Mouse (Mus musculus): ENCODE measurements around the gene Tmem223.
"Not testable (repeated sequence)": the region's sequence is repeated elsewhere in the genome, so short reads cannot be mapped to it uniquely, and the experiment has no call there.

Gene Tmem223

DNA sequence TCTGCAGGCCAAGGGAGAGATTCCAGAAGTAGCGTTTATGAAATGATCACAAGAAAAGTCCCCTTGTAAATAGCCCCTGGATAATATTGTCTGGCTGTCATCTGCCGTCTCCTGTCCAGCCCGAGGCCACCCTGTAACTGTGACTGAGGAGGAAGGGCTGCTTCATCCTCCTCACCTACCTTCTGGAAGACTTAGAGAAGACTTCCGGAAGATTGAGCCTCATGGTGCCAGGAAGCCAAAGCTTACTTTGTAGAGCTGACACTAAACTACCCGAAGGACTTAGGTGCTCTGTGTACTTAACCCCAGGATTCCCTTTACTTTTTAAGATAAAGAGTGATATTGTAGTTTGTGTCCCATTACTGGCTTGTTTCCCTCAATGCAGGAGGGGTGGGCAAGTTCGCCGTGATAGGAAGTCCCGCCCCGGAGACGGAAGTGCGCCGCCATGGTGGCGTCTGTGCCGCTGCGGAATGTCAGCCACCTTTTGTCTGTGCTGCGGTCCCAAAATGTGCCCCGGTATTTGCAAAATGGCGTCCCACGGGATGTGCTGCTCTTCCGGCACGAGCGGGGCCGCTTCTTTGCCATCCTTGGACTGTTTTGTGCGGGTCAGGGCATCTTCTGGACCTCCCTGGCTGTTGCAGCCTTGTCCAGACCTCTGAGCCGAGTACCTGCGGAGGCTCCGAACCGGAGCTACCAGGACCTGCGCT is at the start of gene Tmem223:
Tmem223 (plus strand) TSS at position 430 of the 704 bp plus-strand sequence.
- DNase-seq (ENCODE audit: low read depth, low spot score), result peak; percentile 77

DNA sequence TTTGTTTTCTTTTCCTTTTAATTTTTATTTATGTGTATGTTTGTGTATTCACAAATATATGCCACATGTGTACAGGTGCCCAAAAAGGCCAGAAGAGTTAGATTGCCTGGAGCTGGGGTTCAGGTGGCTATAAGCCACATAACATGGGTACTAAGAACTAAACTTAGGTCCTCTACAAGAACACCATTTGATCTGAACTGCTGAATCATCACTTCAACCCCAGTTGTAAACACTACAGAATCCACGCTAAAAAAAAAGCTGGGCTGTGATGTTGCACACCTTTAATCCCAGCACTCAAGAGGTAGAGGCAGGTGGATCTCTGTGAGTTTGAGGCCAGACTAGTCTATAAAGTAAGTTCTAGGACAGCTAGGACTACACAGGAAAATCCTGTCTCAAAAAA is 49.4 kb upstream of the Tmem223 start:
- DNase-seq (ENCODE audit: low read depth, low spot score), result no peak

DNA sequence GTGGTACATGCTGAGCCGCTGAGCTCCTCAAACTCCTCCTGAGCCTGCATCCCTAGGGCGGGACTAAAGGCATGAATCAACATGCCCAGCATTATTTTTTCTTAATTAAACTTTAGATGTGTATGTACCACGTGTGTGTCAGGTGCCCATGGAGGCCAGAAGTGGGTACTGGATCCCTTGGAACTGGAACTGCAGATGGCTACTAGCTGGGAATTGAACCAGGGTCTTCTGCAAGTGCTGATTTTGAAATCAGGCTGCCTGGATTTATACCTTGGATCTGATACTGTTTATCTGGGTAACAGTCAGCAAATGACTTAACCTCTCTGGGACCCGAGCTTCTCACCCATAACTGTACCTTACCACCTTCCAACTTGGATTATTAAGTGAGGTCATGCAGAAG is 48.8 kb upstream of the Tmem223 start:
- DNase-seq (ENCODE audit: low read depth, low spot score), result no peak

DNA sequence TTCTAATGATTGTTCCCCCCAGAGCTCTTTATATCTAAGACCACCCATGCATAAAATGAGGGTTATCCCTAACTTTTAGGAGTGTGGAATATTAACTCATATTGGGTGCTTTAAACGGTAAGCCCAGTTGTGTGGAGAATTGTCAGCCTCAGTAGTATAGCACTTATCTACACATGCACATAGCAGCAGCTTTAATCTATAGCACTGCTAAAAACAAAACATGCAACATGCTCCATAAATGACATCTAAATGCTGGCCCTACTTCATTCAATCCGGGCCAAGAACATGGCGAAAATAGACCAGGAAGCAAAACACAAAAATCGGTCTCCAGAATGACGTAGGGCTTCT is 48.3 kb upstream of the Tmem223 start:
- DNase-seq (ENCODE audit: low read depth, low spot score), result no peak

DNA sequence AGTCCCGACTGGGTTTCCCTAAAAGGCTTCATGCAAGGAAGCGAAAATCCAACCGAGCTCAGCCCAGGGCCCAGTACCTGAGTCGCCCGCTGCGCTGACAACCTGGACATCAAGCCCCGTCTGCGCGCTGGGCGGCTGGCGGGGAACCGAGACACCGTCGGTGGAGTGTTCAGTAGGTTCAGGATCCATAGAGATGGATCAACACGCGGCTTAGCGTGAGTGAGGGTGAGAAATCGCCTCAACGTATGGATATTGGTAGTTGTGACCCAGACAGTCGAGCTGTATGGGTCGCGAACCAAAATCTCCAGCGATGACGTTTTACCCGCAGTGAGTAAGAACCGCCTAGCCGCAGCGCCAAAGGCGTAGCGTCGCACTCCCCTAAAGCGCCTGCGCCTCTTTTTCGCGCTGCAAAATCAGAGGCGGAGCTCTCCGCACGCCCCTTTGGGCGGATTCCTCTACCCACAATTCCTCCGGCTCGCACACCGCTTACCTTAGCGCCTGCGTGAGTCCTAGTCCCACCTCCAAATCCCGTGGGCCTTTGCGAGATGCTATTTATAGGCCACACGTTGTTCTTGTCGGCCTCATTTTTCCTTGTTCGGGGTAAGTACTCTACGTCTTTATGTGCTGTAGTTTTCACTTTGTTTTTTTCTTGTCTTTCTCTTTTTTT is 47.8 kb upstream of the Tmem223 start, which contains the start of gene Slc3a2:
Slc3a2 (minus strand) TSS at position 463 of the 667 bp plus-strand sequence.
- peak; percentile 99 for DNase-seq (ENCODE audit: low read depth, low spot score)

DNA sequence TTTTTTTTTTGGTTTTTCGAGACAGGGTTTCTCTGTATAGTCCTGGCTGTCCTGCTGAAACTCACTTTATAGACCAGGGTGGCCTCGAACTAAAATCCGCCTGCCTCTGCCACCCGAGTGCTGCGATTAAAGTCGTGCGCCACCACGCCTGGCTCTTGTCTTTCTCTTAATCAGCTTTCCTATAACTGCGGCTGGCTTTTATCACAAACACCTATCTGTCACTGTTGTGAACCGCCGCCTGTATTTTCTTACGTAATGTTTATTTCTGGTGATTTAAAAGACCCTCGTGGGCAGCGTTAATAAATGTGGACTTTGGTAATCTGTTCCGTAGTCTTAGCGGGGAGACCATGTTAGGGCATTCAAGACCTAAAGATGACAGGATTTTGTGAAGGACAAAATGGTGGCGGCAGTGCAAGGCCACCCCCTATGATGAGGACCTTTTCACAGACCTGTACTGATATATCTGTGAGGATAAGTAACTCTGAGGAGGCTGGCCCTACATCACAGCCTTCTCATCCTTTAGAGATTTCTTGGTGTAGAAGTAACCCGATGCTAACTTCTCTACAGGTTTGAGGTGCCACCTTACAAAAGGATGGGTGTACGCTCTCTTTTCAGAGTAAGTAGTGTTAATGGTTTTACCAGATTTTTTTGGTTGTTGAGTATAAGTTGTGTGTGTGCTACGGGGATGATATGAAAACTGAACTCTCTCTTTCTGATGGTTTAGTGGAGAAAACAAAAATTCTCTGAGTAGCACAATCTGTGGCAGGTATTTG is 47.0 kb upstream of the Tmem223 start:
- no peak for DNase-seq (ENCODE audit: low read depth, low spot score)

DNA sequence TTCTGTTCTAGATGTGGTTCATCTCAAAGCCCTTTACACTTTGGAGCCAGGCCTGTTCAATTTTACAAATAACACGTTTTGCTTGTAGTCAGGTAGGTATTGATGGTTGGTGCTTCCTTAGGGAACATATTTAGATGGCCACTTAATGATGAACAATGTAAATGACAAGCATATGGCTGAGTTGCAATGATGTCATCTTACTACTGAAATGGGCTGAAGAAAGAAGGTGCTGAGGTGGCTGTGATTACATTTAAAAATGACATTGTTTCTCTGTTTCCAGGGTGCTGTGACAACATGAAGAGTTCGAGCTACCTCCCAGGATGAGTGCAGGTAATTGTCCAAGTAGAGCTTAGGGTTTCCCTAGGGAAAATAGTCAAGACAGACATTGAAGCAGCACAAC is 46.4 kb upstream of the Tmem223 start:
- no peak for DNase-seq (ENCODE audit: low read depth, low spot score)

DNA sequence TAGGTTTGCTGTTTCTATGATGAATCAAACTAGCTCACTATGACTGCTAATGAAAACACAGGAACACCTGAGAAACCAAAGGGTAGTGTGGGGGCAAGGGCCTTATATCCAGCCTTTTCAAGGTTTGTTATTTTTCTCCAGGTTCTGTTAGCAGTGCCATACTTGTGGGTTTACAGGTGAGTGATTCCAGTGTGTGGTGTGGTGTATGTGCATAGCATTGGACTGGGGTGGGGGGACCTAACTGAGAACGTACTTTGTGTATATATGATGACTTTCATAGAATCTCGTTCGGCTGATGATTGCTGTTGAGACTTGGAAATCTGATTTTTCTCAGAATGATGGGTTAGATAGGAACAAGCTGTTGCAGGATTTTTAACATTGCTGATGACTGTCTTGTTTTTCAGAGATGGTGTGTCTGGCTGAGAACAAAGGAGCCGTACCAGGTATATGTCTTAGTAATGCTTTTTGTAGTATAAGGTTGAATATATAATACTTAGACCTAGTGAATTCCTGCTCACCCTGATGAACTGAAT is 45.6 kb upstream of the Tmem223 start:
- DNase-seq (ENCODE audit: low read depth, low spot score), result no peak

DNA sequence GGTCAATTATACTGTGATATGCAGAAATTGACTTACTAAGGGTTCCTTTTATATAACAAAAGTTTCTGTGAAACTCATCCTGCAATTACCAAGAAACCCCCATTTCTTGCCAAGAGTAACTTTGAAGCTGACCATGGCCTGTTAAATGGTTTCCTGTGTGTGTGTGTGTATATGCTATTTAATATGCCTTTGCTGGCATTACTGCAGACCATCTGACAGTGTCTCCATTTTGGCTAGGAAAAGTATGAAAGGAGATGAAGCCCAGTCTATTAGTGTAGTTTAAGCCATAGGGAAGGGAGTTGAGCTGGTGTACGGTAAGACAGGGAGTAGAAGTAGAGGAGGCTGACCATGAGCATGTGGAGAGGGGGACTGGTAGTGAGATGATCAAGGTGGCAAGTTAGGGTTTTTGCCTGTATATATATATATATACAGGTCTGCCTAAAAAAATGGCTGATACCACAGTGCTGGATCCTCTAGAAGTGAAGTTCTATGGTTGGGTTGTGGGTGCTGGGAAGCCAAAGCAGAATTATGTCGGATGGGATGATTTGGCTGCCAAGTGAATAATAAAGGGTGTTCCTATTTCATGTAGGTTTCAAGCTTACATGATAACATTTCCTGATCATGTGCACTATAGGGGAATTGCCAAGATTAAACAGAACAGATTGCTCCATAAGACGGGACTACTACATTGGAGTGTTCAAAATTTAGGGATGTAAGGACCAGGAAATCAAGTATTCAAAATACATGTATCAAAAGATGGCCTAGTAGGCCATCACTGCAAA is 44.0 kb upstream of the Tmem223 start:
- DNase-seq (ENCODE audit: low read depth, low spot score), result no peak

DNA sequence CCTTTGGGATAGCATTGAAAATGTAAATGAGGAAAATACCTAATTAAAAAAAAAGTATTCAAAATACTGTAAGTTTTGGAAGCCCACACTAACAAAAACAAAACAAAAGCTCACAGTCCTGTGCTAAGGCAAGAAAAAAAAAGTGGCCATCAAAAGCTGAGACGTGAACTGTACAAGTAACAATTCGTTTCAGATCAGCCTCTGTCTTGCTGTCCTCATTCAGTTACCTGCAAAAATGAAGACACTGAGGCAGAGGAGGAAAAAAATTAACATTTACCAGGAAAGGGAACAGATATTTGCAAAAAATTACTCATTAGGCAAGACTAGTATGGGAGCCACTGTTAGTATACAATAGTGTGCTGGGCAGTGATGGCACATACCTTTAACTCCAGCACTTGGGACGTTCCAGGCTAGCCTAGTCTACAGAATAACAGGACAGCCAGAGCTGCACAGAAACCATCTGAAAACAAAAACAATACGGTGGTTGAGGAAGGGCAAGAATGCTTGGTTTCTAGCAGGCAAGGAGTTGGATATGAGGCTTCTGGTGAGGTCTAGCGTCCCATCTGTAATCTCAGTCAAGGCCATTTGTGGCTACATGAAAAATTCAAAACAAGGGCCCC is 43.2 kb upstream of the Tmem223 start:
- no peak for DNase-seq (ENCODE audit: low read depth, low spot score)

DNA sequence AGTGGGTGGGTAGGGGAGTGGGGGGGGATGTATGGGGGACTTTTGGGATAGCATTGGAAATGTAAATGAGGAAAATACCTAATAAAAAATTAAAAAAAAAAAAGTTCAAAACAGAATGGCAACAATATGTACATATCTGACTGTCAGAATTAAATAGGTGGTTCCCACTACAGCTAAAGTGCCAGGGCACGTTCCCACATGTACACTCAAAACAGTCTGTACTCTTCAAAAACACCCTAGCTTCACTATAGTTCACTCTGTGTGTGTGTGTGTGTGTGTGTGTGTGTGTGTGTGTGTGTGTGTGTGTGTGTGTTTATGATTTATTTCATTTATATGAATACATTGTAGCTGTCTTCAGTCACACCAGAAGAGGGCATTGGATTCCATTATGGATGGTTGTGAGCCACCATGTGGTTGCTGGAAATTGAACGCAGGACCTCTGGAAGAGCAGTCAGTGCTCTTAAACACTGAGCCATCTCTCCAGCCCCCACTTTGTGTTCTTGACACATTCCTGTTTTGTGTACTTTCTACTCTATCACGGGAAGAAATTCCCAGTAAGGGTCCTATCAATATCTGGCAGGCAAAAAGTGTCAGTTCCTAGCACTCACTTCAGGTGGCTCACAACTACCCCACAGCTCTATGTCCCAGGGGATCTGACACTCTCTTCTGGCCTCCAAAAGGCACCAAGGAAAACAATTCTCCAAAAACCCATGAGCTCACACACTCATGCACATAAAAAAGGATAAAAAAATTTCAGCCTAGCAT is 42.3 kb upstream of the Tmem223 start:
- DNase-seq (ENCODE audit: low read depth, low spot score), result not testable (repeated sequence)

DNA sequence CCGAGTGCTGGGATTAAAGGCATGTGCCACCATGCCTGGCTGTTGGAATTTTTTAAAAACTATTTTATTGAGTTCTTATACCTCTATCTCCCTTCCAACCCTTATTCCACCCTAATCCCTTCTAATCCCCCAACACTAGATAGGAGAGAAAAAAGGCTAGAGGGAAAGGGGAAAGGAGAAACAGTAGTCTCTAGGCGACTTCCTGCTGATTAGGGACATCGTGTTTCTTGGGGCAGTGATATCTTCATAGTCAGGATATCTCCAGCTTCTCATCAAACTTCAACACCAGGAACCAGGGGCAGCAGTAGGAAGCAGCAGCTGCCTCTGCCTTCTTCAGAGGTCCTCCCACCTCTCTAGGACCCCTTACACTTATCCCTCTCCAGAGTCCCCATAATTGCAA is 36.5 kb upstream of the Tmem223 start:
- no peak for DNase-seq (ENCODE audit: low read depth, low spot score)

DNA sequence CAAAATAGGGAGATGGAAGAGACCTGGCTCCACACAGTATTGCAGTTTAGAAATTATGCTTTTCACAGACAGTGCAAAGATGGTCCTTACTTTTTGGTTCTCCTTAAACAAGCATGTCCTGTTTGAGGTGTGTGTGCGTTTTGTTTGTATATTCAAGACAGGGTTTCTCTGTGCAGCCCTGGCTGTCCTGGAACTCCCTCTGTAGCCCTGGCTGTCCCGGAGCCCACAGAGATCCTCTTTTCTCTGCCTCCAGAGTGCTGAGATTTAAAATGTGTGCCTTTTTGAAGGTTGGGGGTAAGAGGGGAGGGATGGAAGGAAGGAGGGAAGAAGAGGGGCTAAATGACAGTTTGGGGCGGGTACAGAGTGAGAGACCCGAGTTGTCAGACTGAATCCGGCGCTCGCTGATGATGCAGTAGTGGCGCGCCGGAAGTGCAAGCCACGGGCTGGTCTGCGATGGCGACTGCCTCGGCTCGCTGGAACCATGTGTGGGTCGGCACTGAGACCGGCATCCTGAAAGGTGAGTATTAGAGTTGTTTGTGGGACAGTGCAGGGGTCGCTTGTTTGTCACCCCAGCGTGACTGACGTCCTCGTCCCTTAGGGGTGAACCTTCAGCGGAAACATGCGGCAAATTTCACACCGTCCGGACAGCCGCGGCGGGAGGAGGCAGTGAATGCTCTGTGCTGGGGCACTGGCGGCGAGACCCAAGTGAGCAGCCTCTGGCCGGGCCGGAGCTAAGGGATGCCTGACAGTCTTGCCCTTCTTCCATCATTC is 35.2 kb upstream of the Tmem223 start, which contains the start of gene Wdr74:
Wdr74 (plus strand) TSS at position 439 of the 771 bp plus-strand sequence.
- peak; percentile 94 for DNase-seq (ENCODE audit: low read depth, low spot score)

DNA sequence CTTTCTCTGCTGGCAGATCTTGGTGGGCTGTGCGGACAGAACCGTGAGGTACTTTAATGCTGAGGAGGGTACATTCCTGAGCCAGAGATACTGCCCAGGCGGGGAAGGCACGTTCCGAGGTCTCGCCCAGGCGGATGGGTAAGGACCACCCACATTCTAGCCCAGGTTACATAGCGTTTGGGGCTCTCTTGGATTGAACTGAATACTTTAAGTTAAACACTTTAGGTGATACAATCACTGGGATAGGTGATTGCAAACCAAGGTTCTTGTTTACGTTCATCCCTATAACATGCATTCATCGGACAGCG is 34.7 kb upstream of the Tmem223 start:
- DNase-seq (ENCODE audit: low read depth, low spot score), result no peak

DNA sequence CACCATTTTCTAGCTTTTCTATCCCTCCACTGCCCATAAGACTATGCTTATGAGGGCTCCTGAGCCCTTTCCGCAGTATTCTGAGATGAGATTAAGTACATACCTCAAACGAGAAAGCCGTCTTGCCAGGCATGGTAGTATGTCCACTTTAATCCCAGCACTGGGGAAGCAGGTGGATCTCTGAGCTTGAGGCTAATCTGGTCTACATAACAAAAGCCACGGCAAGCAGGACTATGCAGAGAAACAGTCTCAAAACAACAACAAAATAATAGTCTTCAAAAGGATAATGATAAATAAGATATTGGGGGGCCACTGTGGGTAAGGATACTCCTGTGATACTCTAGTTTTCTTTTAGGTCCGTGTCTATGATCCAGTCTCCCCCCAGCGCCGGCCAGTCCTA is 31.9 kb upstream of the Tmem223 start:
- no peak for DNase-seq (ENCODE audit: low read depth, low spot score)

DNA sequence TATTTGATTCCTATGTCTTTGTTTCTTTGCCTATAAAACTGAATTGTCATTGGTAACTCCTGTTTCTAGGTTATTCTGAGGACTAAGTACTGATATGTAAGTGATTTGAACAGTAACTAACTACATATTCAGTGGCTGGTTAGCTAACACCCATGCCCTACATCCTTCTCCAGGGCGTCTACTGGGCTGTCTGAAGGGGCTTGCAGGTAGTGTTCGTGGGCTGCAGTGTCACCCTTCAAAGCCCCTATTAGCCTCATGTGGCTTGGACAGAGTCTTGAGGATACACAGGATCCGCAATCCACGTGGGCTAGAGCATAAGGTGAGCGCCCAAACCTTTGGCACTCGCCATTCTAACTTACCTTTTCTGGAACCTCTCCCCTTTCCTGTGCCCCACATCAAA is 31.1 kb upstream of the Tmem223 start:
- DNase-seq (ENCODE audit: low read depth, low spot score), result no peak

DNA sequence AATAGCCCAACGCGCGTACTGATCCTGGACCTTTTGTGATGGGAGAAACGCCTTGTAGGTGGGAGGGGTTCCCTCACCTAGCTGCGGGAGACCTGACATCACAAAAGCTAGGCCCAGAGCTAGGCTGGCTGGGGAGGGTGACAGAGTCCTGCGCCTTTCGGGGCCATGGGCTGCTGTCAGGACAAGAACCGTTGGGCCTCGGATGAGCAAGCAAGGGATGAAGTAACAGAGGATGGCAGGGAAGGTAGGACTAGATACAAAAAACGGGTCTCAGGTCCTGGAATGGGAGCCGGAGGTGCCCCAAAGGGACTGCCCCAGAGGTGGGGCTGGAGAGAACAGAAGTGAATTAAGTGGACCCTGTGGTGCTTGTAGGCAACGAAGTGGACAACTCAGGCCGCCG is 30.2 kb upstream of the Tmem223 start, which contains the start of gene 1700092M07Rik:
1700092M07Rik (plus strand) TSS at position 116 of the 400 bp plus-strand sequence.
- DNase-seq (ENCODE audit: low read depth, low spot score), result no peak

DNA sequence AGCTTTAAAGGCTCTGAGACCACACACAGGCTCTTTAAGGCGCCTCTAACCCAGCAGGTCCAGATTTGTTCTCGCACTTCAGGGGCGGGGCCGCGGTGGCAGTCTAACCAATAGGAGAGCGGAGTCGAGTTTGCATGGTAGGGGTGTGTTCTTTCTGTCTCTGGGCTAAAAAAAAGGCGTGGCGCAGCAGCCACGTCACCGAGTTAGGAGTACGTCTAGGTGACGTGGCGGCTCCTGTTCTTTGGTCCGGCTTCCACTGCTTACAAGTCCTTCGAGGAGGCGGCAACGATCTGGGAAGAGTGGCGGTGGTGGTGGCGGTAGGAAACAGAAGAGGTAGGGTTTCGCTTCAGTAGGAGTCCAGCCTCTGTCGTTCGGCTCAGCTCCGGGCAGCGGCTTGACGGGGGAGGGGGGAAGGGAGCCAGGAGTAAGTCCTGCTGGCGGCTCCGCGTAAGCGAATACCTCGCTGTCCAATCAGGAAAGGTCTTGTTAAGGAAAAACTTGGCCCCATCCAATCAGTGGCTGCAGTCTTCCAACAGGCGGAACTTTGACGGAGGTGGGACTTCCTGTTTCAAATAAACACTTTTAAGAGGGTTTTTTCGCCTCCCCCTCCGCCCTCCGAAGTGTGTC is 29.4 kb upstream of the Tmem223 start, which contains the start of gene Stx5a:
Stx5a (plus strand) TSS at position 171 of the 627 bp plus-strand sequence.
- peak; percentile 98 for DNase-seq (ENCODE audit: low read depth, low spot score)

DNA sequence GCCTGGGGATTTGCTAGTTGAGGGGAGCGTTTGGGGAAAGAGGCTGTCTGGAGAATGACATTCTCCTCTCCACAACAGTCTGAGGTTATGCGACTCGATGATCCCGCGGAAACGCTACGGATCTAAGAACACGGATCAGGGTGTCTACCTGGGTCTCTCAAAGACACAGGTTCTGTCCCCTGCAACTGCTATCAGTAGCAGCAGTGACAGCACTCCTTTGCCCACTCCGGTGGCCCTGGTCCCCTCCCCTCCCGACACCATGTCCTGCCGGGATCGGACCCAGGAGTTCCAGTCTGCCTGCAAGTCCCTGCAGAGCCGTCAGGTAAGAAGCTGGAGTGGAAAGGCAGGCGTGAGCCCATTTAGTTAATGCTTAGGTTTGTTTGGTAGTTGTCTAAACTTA is 28.6 kb upstream of the Tmem223 start:
- DNase-seq (ENCODE audit: low read depth, low spot score), result no peak

All from mesoderm, embryonic 11.5 days (tissue).